Mouse (Mus musculus) lung, embryonic 14.5 days (tissue): ENCODE data around the gene Ccdc169. TPM values are rescaled to one million over a fixed set of nuclear protein-coding genes. Genes with fewer than 3 reads are reported as not detected.
"Not testable (repeated sequence)": the region's sequence is repeated elsewhere in the genome, so short reads cannot be mapped to it uniquely, and the experiment has no call there.

ENCODE experiments used
- ATAC-seq: fragments of 200-750 bp; cut with Nextera tagmentation; 2 replicates; pipeline ENCODE4 v1.8.0; 2017; ENCODE audit warnings: mild to moderate bottlenecking, moderate TSS enrichment, moderate library complexity; ENCODE audit not compliant: insufficient read depth
- DNase-seq: peaks from one replicate; pipeline ENCODE4 v3.0.0-alpha.2; 2015
- H3K27ac ChIP-seq: fragments of 300-500 bp; sonication (generic); 2 replicates; pipeline ENCODE4 v1.5.1; 2014; ENCODE audit warnings: low read depth, mild to moderate bottlenecking, moderate library complexity
- H3K27me3 ChIP-seq: fragments of 300-500 bp; sonication (generic); 2 replicates; pipeline ENCODE4 v1.6.1; 2014; ENCODE audit warnings: low read length, control low read depth; ENCODE audit not compliant: insufficient read depth
- H3K36me3 ChIP-seq: fragments of 300-500 bp; sonication (generic); 2 replicates; pipeline ENCODE4 v1.6.1; 2014; ENCODE audit warnings: control low read depth; ENCODE audit not compliant: insufficient read depth
- H3K4me1 ChIP-seq: fragments of 300-500 bp; sonication (generic); 2 replicates; pipeline ENCODE4 v1.6.1; 2014; ENCODE audit warnings: antibody characterized with exemption, control low read depth; ENCODE audit not compliant: insufficient read depth
- H3K4me2 ChIP-seq: fragments of 300-500 bp; sonication (generic); 2 replicates; pipeline ENCODE4 v1.6.1; 2014; ENCODE audit warnings: mild to moderate bottlenecking
- H3K4me3 ChIP-seq: fragments of 300-500 bp; sonication (generic); 2 replicates; pipeline ENCODE4 v1.5.1; 2014; ENCODE audit warnings: low read depth, low read length
- H3K9ac ChIP-seq: fragments of 300-500 bp; sonication (generic); 2 replicates; pipeline ENCODE4 v1.6.1; 2014
- H3K9me3 ChIP-seq: fragments of 300-500 bp; sonication (generic); 2 replicates; pipeline ENCODE4 v1.6.1; 2016; ENCODE audit warnings: low read depth, low read length, control low read depth
- CTCF ChIP-seq: IDR thresholded peaks from 2 replicates; pipeline ENCODE4 v1.5.1; 2016; ENCODE audit warnings: antibody characterized with exemption, low read depth
- WGBS: fragments of 180-500 bp; shearing (Covaris S2); extraction: QIAGEN DNeasy Blood & Tissue Kit; methylation state at CpG from one replicate; pipeline ENCODE4 v1.1.7; 2014; 5-methylcytosine and 5-hydroxymethylcytosine counted together
- polyA plus RNA-seq: library from polyadenylated mRNA; unstranded; fragments of >200 nt; fragmentation: Nextera tagmentation; extraction: Ambion mirVana; gene quantifications from 2 replicates; pipeline ENCODE4 v1.2.1, GENCODE M21; 2014

The Ccdc169 gene
- polyA plus RNA-seq, 1 experiment from 2014 or later: not detected

DNA sequence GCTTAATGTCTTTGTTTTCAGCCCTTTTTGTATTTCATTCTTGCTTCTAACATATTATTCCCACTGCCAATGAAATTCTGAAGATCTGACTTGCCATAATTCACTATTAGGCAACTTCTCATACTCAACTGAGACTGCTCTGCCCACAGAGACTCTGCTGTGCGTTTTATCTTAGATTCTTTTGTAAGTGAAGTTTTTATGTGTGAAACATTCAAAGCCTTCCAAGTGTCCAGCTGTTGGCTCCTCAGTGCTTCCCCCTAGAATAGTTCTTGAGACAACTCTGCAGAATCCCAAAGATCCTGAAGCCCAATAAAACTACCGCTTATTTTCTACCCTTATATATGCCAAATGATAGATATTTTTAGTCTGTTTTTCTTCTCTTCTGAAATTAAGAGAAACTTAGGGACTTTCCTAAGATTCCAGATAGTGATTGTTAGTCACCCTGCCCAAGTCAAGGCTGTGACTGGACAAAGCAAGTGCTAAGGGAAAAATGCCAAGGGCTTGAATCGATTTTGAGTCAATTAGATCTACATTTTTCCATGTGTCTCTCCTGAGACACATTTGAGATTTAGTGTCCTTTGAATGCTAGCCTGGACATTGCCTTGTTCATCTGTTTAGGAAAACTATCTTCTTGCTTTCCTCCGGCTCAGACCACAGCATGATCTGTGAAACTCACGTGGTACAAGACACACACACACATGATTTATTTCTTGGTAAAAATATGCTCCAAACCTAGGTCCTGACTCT, 58.6 kb downstream of the Ccdc169 start:
- Histone ChIP-seq H3K4me2 (no peak overlapping the region), H3K27ac (no peak overlapping the region), H3K4me1 (no peaks in the 10 kb centered on the region), H3K27me3 (no peaks in the 10 kb centered on the region), H3K9ac (no peak overlapping the region), H3K4me3 (no peak overlapping the region), H3K9me3 (no peaks in the 10 kb centered on the region), H3K36me3 (no peaks in the 10 kb centered on the region)
- no peak for TF ChIP-seq CTCF
- 47% methylated on average over 5 of the region's 5 CpGs for WGBS
- ATAC-seq: peak; percentile 56; the same call in 1 of the 2 replicates
- peak; percentile 80 for DNase-seq

- Histone ChIP-seq H3K36me3 (no peaks in the 10 kb centered on the region), H3K4me1 (no peaks in the 10 kb centered on the region), H3K9me3 (no peaks in the 10 kb centered on the region), H3K4me3 (no peak overlapping the region), H3K4me2 (no peak overlapping the region), H3K9ac (no peak overlapping the region), H3K27ac (no peak overlapping the region), H3K27me3 (no peaks in the 10 kb centered on the region)
- WGBS: 68% methylated on average over 2 of the region's 2 CpGs
- no peak for TF ChIP-seq CTCF
- DNase-seq (no peak), ATAC-seq (no peak)
Measured at GRCm38 (mm10) chr3:55196328-55196710, 59.2 kb downstream of the Ccdc169 start.

GRCm38 (mm10) chr3:55203621-55204020, 66.5 kb downstream of the Ccdc169 start:
- not testable (repeated sequence) for H3K4me3 ChIP-seq, H3K36me3 ChIP-seq, ATAC-seq, H3K27me3 ChIP-seq, H3K4me1 ChIP-seq, H3K9me3 ChIP-seq, H3K4me2 ChIP-seq, H3K9ac ChIP-seq, DNase-seq, H3K27ac ChIP-seq
- 92% methylated on average over 11 of the region's 11 CpGs for WGBS

GRCm38 (mm10) chr3:55206413-55206812, 69.3 kb downstream of the Ccdc169 start:
- no peak overlapping the region for H3K27ac ChIP-seq
- WGBS: 94% methylated on average over 2 of the region's 2 CpGs
- H3K36me3 ChIP-seq: no peaks in the 10 kb centered on the region
- no peaks in the 10 kb centered on the region for H3K4me1 ChIP-seq
- no peaks in the 10 kb centered on the region for H3K27me3 ChIP-seq
- ATAC-seq (no peak), DNase-seq (no peak)
- no peak overlapping the region for H3K4me3 ChIP-seq
- peak; percentile 21; the same call in 1 of the 2 replicates for TF ChIP-seq CTCF
- no peak overlapping the region for H3K4me2 ChIP-seq
- no peak overlapping the region for H3K9ac ChIP-seq
- no peaks in the 10 kb centered on the region for H3K9me3 ChIP-seq

- ATAC-seq (no peak), DNase-seq (no peak)
- TF ChIP-seq CTCF: no peak
- 63% methylated on average over 6 of the region's 6 CpGs for WGBS
- Histone ChIP-seq H3K4me2 (no peak overlapping the region), H3K9ac (no peak overlapping the region), H3K27me3 (no peaks in the 10 kb centered on the region), H3K4me3 (no peak overlapping the region), H3K9me3 (no peaks in the 10 kb centered on the region), H3K4me1 (no peaks in the 10 kb centered on the region), H3K36me3 (no peaks in the 10 kb centered on the region), H3K27ac (no peak overlapping the region)
Measured at GRCm38 (mm10) chr3:55207665-55208064, 70.5 kb downstream of the Ccdc169 start.

DNA sequence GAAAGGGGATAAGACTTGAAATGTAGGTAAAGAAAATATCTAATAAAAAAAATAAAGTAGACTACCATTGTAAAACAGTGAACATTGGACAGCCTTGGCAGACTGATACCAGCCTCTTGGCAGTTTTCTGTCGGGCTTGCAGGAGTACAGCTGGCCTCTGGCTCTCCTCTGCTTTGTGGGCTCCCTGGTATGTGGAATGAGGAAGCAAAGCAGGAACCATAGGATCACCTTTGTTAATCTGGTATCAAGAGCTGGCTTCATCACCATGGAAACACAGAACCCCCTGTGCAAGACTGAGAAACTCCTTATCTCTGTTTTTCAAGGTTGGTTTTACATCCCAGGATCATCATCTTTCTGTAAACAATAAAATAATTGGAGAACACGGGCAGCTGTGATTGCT, 75.1 kb downstream of the Ccdc169 start:
- Histone ChIP-seq H3K27ac (no peak overlapping the region), H3K4me1 (no peaks in the 10 kb centered on the region), H3K9ac (no peak overlapping the region), H3K4me3 (no peak overlapping the region), H3K36me3 (no peaks in the 10 kb centered on the region), H3K4me2 (no peak overlapping the region), H3K27me3 (no peaks in the 10 kb centered on the region), H3K9me3 (no peaks in the 10 kb centered on the region)
- TF ChIP-seq CTCF: no peak
- ATAC-seq (peak; percentile 70; the same call in 1 of the 2 replicates), DNase-seq (peak; percentile 27)
- WGBS: 23% methylated on average over 2 of the region's 2 CpGs

GRCm38 (mm10) chr3:55213785-55214184, 76.6 kb downstream of the Ccdc169 start:
- Histone ChIP-seq H3K9me3 (no peaks in the 10 kb centered on the region), H3K9ac (no peak overlapping the region), H3K4me1 (no peaks in the 10 kb centered on the region), H3K27me3 (no peaks in the 10 kb centered on the region), H3K4me2 (no peak overlapping the region), H3K27ac (no peak overlapping the region), H3K36me3 (no peaks in the 10 kb centered on the region), H3K4me3 (no peak overlapping the region)
- peak; percentile 21 for DNase-seq
- no peak for TF ChIP-seq CTCF
- 36% methylated on average over 4 of the region's 4 CpGs for WGBS
- peak; percentile 54; the same call in 1 of the 2 replicates for ATAC-seq

GRCm38 (mm10) chr3:55214413-55214812, 77.3 kb downstream of the Ccdc169 start:
- TF ChIP-seq CTCF: no peak
- 83% methylated on average over 6 of the region's 6 CpGs for WGBS
- Histone ChIP-seq H3K27ac (no peak overlapping the region), H3K9ac (no peak overlapping the region), H3K4me1 (no peaks in the 10 kb centered on the region), H3K27me3 (no peaks in the 10 kb centered on the region), H3K9me3 (no peaks in the 10 kb centered on the region), H3K36me3 (no peaks in the 10 kb centered on the region), H3K4me2 (no peak overlapping the region), H3K4me3 (no peak overlapping the region)
- DNase-seq (peak; percentile 32), ATAC-seq (no peak)
